Mouse (Mus musculus): ENCODE data around the gene Enthd1. TPM values are rescaled to one million over a fixed set of nuclear protein-coding genes. Genes with fewer than 3 reads are reported as not detected.
"Not testable (repeated sequence)": the region's sequence is repeated elsewhere in the genome, so short reads cannot be mapped to it uniquely, and the experiment has no call there.

The Enthd1 gene
- polyA plus RNA-seq, 1 experiment from 2014 or later, result not detected

DNA sequence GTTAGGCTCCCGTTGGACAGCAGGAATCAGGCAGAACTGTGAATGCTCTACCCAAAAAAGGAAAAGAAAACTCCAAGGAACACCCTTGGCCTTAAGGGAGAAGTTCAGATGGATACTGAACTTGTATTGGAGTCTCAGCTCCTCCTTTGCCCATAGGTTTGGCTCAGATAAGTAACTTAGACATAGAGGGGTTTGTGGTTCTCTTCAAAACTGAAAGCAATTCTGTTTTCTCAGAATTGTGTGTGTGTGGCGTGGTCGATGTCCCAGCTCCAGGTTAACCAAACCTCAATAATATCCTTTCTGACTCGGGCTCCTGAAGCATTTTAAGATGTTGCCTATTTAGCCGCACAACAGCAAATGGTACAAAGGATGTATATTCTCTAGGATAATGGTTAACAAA, 25.7 kb upstream of the Enthd1 start:
- H3K36me3 ChIP-seq (replicated peaks), result no peaks in the 10 kb centered on the region
- 90% methylated on average over 5 of the region's 5 CpGs for WGBS
- H3K27ac ChIP-seq (replicated peaks), result no peak overlapping the region

DNA sequence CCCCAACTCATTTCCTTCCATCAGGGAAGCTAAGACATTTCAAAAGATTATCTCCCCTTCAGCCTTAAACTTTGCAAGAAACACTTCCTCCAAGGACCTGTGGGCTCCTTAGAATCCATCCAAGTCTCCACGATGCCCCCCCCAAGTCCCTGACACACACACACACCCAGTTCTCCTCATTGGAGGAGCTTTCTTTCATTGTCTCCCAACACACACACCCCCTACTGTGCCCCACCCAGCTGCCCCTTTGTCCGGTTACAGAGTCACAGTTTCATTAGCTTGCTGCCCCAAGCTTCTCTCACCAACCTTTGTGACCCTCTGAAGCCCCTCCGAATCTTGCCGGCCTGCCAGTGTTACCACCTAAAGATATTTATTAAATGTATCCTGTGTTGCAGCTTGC, 21.3 kb upstream of the Enthd1 start:
- 31% methylated on average over 4 of the region's 4 CpGs for WGBS
- Histone ChIP-seq H3K4me1 (peaks cover 8% of the 10 kb centered on the region), H3K27me3 (replicated peaks; ENCODE audit: low read depth, poor library complexity, severe bottlenecking) (peaks cover 13% of the 10 kb centered on the region), H3K9me3 (no peaks in the 10 kb centered on the region), H3K27ac (replicated peaks) (no peak overlapping the region), H3K36me3 (replicated peaks) (no peaks in the 10 kb centered on the region), H3K4me3 (no peak overlapping the region)
- no peak for DNase-seq (ENCODE audit: low spot score)

More for the DNA sequence above, 25.7 kb upstream of the Enthd1 start:
- Histone ChIP-seq H3K4me1 (peaks cover 18% of the 10 kb centered on the region), H3K27me3 (replicated peaks; ENCODE audit: low read depth, poor library complexity, severe bottlenecking) (0 out of 2 replicates have a peak, but pooled peaks cover under 1% of the 10 kb centered on the region), H3K9me3 (no peaks in the 10 kb centered on the region), H3K4me3 (no peak overlapping the region)
- DNase-seq (ENCODE audit: low spot score), result no peak

DNA sequence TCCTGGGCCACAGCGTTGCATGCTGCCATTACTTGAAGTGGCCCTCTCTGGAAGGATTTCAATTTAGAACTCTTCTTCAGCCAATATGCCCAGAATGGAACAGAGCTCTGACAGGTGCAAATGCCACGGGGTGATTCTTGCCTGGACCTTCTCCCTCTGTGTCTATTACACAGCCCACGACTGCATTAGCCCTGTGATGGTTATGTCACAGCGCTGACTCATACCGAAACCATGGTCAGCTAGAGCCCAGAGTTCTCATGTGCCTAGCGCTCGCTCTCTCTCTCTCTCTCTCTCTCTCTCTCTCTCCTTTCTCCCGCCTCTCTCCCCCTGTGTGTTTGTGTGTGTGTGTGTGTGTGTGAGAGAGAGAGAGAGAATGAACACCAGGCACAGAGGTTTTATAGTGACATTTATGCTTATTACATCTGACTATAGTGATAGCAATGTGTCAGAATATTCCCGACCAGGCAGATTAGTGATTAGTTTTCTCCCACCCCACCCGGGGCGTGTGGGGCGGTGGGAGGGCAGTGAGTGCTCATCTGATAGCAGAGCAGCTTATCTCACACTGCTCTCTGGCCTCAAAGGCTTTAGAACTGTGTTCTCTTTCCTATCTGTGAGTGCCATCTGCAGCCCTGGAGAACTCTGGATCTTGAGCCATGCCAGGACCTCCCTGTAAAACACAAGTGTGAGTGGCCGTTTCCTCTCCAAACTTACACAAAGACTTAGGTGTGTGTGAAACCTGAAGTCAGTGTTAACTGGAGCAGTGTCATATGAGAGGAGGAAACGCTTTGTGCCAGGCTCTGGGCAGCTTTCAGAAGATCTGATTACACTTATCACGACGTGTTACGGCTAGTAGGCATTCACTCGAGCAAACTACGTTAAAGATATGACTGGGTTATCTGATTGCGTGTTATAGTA, 17.9 kb upstream of the Enthd1 start:
- H3K4me1 ChIP-seq, result peaks cover 14% of the 10 kb centered on the region
- 80% methylated on average over 20 of the region's 20 CpGs for whole genome bisulfite sequencing
- H3K36me3 ChIP-seq (replicated peaks), result no peaks in the 10 kb centered on the region
- H3K27me3 ChIP-seq (replicated peaks; ENCODE audit: low read depth, poor library complexity, severe bottlenecking), result peaks cover 32% of the 10 kb centered on the region
- no peak overlapping the region for H3K4me3 ChIP-seq
- no peak for DNase-seq (ENCODE audit: low spot score)
- no peak overlapping the region for H3K27ac ChIP-seq (replicated peaks)
- no peaks in the 10 kb centered on the region for H3K9me3 ChIP-seq

DNA sequence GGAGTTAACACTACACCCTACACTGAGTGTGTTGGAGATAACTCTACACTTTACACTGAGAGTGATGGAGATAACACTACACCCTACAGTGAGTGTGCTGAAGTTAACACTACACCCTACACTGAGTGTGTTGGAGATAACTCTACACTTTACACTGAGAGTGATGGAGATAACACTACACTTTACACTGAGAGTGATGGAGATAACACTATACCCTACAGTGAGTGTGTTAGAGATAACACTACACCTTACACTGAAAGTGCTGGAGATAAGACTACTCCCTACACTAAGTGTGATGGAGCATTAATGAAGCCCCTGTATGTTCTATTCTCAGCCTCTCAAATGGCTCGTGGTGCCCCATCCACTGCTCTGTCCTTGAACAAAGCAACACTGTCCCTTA, 15.6 kb upstream of the Enthd1 start:
- H3K27ac ChIP-seq (replicated peaks); H3K4me3 ChIP-seq; DNase-seq (ENCODE audit: low spot score); H3K9me3 ChIP-seq; H3K36me3 ChIP-seq (replicated peaks): not testable (repeated sequence)
- Histone ChIP-seq H3K27me3 (replicated peaks; ENCODE audit: low read depth, poor library complexity, severe bottlenecking) (peaks cover 53% of the 10 kb centered on the region), H3K4me1 (peaks cover 18% of the 10 kb centered on the region)
- 86% methylated on average over 1 of the region's 1 CpGs for WGBS

DNA sequence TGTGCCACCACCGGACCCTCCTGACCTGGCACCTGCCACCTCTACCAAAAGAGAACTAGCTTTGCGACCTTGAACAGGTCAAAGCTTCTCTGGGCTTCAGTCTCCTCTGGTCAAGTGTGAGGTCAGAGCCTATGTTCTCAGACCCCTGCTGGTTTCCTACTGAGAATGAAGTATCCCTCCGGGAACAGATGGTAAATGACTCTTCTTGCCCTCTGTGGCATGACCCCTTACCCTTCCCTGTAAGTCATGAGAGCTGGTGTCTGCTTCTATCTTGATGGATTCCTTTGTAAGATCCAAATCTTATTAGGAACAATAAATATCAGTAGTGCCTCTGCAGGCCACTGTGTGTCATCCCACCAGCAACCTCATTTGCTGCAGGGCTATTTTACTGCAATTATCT, 14.2 kb upstream of the Enthd1 start:
- no peaks in the 10 kb centered on the region for H3K9me3 ChIP-seq
- 66% methylated on average over 3 of the region's 3 CpGs for WGBS
- no peak overlapping the region for H3K4me3 ChIP-seq
- DNase-seq (ENCODE audit: low spot score), result no peak
- no peak overlapping the region for H3K27ac ChIP-seq (replicated peaks)
- peaks cover 45% of the 10 kb centered on the region for H3K27me3 ChIP-seq (replicated peaks; ENCODE audit: low read depth, poor library complexity, severe bottlenecking)
- no peaks in the 10 kb centered on the region for H3K36me3 ChIP-seq (replicated peaks)
- peaks cover 18% of the 10 kb centered on the region for H3K4me1 ChIP-seq

DNA sequence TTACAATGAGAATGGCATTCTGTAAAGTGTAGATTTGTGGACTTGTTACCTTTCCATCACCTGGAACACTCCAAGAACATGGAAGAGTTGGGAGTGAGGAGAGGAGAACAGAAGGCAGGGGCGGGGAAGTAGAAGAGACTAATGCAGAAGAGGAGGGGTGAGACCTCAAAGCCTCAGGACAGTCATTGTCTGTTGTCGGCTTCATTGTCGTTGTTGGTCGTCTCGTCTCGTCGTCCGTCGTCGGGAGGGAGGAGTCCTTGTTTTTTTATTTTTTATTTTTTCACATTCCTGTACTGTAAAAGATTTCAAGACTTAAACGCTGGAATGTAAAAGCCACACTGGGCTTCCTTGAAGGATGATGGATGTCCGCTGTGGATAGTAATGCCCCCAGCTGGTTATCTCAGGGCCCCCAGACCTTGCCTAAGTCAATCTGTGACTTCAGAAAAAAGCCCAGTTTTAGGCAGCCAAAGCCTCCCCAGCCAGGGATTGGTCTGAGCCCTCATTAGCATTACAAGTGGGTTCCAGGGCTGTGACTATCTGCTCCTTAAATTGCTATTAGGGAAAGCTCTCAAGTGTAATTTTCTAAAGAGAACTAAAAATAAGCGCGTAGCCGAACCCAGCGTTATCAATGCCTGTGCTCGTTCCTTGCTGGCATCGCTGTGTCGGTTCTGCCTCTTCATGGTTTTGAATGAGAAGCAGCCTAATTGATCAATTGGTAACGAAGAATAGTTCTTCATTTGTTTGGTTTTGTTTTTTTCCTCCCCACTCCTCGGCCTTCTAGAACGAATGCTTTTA, 12.4 kb upstream of the Enthd1 start:
- WGBS, result 11% methylated on average over 22 of the region's 22 CpGs
- Histone ChIP-seq H3K9me3 (no peaks in the 10 kb centered on the region), H3K36me3 (replicated peaks) (no peaks in the 10 kb centered on the region), H3K4me1 (peaks cover 13% of the 10 kb centered on the region), H3K27me3 (replicated peaks; ENCODE audit: low read depth, poor library complexity, severe bottlenecking) (peaks cover 47% of the 10 kb centered on the region), H3K27ac (replicated peaks) (no peak overlapping the region), H3K4me3 (no peak overlapping the region; the same call in 1 of the 2 replicates)
- DNase-seq (ENCODE audit: low spot score), result no peak

DNA sequence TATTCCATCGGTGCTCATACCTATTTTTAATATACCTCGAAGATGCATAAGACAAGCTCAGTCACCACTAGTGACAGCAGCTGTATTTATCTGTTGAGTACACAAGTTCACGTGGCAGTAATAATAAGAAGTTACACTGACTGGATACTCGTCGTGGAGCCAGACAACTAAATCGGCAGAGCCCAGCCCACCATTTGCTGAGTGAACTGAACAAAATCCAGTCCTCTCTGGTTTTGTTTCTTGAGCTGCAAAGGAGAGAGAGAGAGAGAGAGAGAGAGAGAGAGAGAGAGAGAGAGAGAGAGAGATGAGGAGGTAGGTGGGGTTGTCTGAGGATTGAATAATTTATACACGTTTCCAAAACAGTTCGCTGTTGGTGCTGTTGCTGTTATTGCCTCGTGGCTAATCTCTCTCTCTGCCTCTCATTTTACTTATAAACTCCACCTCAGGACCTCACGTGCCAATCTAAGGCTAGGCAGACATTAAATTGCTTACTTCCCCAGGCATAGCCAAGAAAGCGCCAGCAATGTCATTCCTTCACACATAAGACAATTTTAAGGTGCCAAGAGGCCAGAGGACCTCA, 11.5 kb upstream of the Enthd1 start:
- no peak overlapping the region for H3K27ac ChIP-seq (replicated peaks)
- peaks cover 54% of the 10 kb centered on the region for H3K27me3 ChIP-seq (replicated peaks; ENCODE audit: low read depth, poor library complexity, severe bottlenecking)
- H3K4me3 ChIP-seq, result no peak overlapping the region
- no peak for DNase-seq (ENCODE audit: low spot score)
- 83% methylated on average over 11 of the region's 11 CpGs for WGBS
- no peaks in the 10 kb centered on the region for H3K9me3 ChIP-seq
- peaks cover 16% of the 10 kb centered on the region for H3K4me1 ChIP-seq
- H3K36me3 ChIP-seq (replicated peaks), result no peaks in the 10 kb centered on the region

DNA sequence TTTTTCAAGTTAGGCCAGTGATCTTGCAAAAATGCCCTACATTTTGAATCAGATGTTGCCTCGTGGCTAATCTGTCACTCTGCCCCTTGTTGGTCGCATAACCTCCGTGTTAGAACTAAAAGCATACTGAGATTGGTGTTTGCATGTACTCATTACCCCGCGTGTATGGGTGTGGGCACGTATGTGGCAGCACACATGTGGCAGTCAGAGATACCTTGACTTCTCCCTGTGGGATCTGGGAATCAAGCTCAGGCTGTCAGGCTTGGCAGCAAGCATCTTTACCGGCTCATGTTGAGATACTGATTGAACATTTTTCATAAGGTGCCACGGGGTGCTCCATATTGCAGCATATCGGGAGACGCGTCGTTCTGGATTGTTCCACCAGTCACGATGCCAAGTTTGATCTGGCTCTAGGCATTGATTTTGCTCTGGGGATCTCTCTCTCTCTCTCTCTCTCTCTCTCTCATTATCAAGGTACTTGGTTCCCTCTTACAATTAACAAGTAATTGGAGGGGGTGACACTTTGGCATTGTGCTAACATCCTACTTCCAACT, 10.9 kb upstream of the Enthd1 start:
- Histone ChIP-seq H3K4me3 (no peak overlapping the region), H3K27ac (replicated peaks) (no peak overlapping the region), H3K4me1 (peaks cover 16% of the 10 kb centered on the region), H3K27me3 (replicated peaks; ENCODE audit: low read depth, poor library complexity, severe bottlenecking) (peaks cover 54% of the 10 kb centered on the region), H3K36me3 (replicated peaks) (no peaks in the 10 kb centered on the region), H3K9me3 (no peaks in the 10 kb centered on the region)
- DNase-seq (ENCODE audit: low spot score), result no peak
- 94% methylated on average over 13 of the region's 13 CpGs for whole genome bisulfite sequencing

DNA sequence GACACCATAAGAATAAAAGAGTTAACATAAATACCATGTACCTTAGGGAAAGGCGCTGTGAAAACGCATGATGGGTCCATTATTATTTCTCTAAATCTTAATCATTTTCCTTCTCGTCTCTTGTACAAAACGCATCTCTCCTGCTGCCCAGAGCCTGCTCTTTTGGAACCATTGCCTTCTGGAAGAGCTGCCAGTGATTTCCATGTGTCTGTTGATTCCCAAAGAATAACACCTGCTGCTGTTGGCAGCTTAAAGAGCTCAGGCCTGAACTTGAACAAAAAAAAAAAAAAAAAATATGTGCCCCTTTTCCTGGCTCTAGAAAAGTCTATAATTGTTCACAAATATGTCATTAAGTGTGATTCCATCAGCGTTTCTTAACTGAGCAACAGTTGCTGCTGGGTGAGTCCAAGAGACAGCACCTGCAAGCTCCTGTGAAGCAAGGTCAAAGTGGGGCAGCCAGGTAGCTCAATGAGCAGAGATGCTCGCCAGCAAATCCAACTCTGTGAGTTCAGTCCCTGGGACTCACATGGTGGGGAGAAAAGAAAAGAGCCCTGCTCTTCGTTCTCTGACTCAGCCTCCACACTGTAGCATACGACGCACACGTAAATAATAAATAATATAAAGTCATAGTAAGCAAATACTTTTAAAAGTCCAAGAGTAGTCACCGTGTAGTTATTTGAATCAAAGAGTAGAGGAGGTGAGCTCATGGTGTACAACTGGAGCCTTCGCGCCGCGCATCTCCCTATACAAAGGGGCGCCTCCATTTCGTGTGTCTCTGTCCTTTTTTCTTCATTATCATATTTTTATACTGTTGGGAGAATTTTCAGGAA, 9.5 kb upstream of the Enthd1 start:
- Histone ChIP-seq H3K9me3 (no peaks in the 10 kb centered on the region), H3K27ac (replicated peaks) (no peak overlapping the region), H3K4me3 (no peak overlapping the region), H3K4me1 (peaks cover 18% of the 10 kb centered on the region), H3K27me3 (replicated peaks; ENCODE audit: low read depth, poor library complexity, severe bottlenecking) (peaks cover 56% of the 10 kb centered on the region), H3K36me3 (replicated peaks) (no peaks in the 10 kb centered on the region)
- WGBS, result 92% methylated on average over 17 of the region's 17 CpGs
- DNase-seq (ENCODE audit: low spot score), result no peak

DNA sequence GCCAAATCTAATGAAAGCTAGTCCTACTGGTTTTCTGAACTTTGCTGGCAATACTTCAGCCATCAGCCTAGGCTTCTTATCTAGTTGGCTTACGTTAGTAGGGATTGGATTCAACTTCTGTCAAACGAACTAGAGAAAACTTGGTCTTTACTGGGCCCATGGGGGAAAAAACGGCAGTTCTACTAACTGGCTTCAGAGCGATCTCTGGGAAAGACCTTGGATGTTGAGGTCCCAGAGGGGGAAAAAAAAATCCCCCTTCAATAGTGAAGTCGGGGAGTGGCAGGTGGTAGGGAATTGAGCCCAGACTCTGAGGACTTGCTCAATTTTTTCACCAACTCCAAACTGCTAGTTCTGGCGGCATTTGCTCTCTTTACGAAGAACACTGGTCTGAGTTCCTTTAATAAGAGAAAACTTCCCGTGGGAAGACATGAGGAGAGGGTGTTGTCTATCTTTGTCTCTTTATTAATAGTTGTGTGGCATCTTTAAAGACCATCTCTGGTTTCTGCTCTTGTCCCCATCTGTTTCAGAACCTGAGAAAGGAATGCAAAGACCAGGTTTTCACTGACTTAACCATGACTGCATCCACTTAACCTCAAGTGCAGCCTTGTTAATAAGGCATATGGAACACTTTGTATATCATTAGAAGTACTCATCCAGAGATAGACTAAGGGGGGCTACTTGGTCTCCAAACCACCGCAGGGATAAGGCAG, 8.0 kb upstream of the Enthd1 start:
- no peaks in the 10 kb centered on the region for H3K9me3 ChIP-seq
- H3K4me1 ChIP-seq, result peaks cover 16% of the 10 kb centered on the region
- no peak overlapping the region for H3K4me3 ChIP-seq
- peaks cover 42% of the 10 kb centered on the region for H3K27me3 ChIP-seq (replicated peaks; ENCODE audit: low read depth, poor library complexity, severe bottlenecking)
- no peak overlapping the region for H3K27ac ChIP-seq (replicated peaks)
- DNase-seq (ENCODE audit: low spot score), result no peak
- H3K36me3 ChIP-seq (replicated peaks), result no peaks in the 10 kb centered on the region
- WGBS, result 77% methylated on average over 9 of the region's 9 CpGs

DNA sequence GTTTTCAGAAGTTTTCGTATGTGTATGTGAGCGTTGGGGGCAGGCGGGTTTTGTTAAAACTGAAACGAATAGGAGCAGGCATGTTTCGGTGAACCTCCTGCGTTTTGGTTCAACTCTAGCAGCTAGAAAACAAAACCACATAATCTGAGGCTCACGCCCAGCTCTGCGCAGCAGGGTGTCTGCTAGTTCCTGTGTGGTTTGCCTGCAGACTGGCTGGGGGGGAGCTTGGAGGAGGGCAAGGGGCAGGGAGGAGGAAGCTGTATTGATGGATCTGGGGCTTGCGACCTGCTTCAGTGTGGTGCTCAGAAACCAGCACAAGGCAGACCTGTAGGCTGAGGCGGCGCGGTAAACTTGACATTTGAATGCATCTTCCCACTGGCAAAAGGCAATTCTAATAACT, 7.3 kb upstream of the Enthd1 start, which contains the start of gene Grap2:
TSS of gene Grap2 (plus strand) at position 304 of the 400 bp plus-strand sequence.
- peaks cover 35% of the 10 kb centered on the region for H3K27me3 ChIP-seq (replicated peaks; ENCODE audit: low read depth, poor library complexity, severe bottlenecking)
- 58% methylated on average over 12 of the region's 12 CpGs for WGBS
- H3K9me3 ChIP-seq, result no peaks in the 10 kb centered on the region
- no peak within 1 kb of the TSS for H3K27ac ChIP-seq (replicated peaks)
- H3K4me1 ChIP-seq, result peaks cover 11% of the 10 kb centered on the region
- DNase-seq (ENCODE audit: low spot score), result no peak
- H3K4me3 ChIP-seq, result no peak within 1 kb of the TSS
- H3K36me3 ChIP-seq (replicated peaks), result no peaks in the 10 kb centered on the region
